Mouse (Mus musculus) stomach, embryonic 16.5 days (tissue): Measurements from ENCODE around the gene Spopl. TPM values are rescaled to one million over a fixed set of nuclear protein-coding genes. Genes with fewer than 3 reads are reported as not detected.
"Not testable (repeated sequence)": the region's sequence is repeated elsewhere in the genome, so short reads cannot be mapped to it uniquely, and the experiment has no call there.

Source experiments
- ATAC-seq: fragments of 200-750 bp; cut with Nextera tagmentation; 2 replicates; pipeline ENCODE4 v1.8.0; 2017; ENCODE audit warnings: moderate number of reproducible peaks, moderate TSS enrichment; ENCODE audit not compliant: insufficient read depth, low FRiP score
- H3K27ac ChIP-seq: fragments of 300-500 bp; sonication (generic); 2 replicates; pipeline ENCODE4 v1.5.1; 2014; ENCODE audit warnings: low read length
- H3K27me3 ChIP-seq: fragments of 300-500 bp; sonication (generic); 2 replicates; pipeline ENCODE4 v1.6.1; 2014; ENCODE audit warnings: low read length, control low read depth, mixed read lengths; ENCODE audit not compliant: control insufficient read depth, insufficient read depth
- H3K36me3 ChIP-seq: fragments of 300-500 bp; sonication (generic); 2 replicates; pipeline ENCODE4 v1.6.1; 2014; ENCODE audit warnings: low read length; ENCODE audit not compliant: control insufficient read depth, insufficient read depth
- H3K4me1 ChIP-seq: fragments of 300-500 bp; sonication (generic); 2 replicates; pipeline ENCODE4 v1.6.1; 2014; ENCODE audit warnings: low read length, control low read depth, mixed read lengths; ENCODE audit not compliant: control insufficient read depth, insufficient read depth
- H3K4me2 ChIP-seq: fragments of 300-500 bp; sonication (generic); 2 replicates; pipeline ENCODE4 v1.6.1; 2014; ENCODE audit warnings: low read depth, low read length, mixed read lengths
- H3K4me3 ChIP-seq: fragments of 300-500 bp; sonication (generic); replicated peaks from 2 replicates; pipeline ENCODE4 v1.5.1; 2014; ENCODE audit warnings: mild to moderate bottlenecking, low read length
- H3K9ac ChIP-seq: fragments of 300-500 bp; sonication (generic); 2 replicates; pipeline ENCODE4 v1.6.1; 2014; ENCODE audit warnings: low read length
- H3K9me3 ChIP-seq: fragments of 300-500 bp; sonication (generic); replicated peaks from 2 replicates; pipeline ENCODE4 v1.6.1; 2016; ENCODE audit warnings: low read length, control low read depth; ENCODE audit not compliant: control insufficient read depth
- WGBS: fragments of 180-500 bp; shearing (Covaris S2); extraction: QIAGEN DNeasy Blood & Tissue Kit; methylation state at CpG from one replicate; pipeline ENCODE4 v1.1.7; 2014; 5-methylcytosine and 5-hydroxymethylcytosine counted together
- polyA plus RNA-seq: library from polyadenylated mRNA; unstranded; fragments of >200 nt; fragmentation: Nextera tagmentation; extraction: Ambion mirVana; gene quantifications from 2 replicates; pipeline ENCODE4 v1.2.1, GENCODE M21; 2015

Spopl gene
- polyA plus RNA-seq: 9.3 and 9.7 TPM in 2 replicates

- H3K4me1 ChIP-seq: peaks cover 6% of the 10 kb centered on the region
- peak within 1 kb of the TSS; percentile 97 for H3K9ac ChIP-seq
- peak within 1 kb of the TSS; percentile 89 for H3K27ac ChIP-seq
- 1% methylated on average over 56 of the region's 58 CpGs for WGBS
- H3K36me3 ChIP-seq: no peaks in the 10 kb centered on the region
- peak within 1 kb of the TSS; percentile 83 for H3K4me2 ChIP-seq
- no peaks in the 10 kb centered on the region for H3K9me3 ChIP-seq
- ATAC-seq: peak; percentile 90
- H3K27me3 ChIP-seq: peaks cover 3% of the 10 kb centered on the region; the same call in 1 of the 2 replicates
- peak within 1 kb of the TSS; percentile 95 for H3K4me3 ChIP-seq
These were observed at the start of gene Spopl for GRCm38 (mm10) chr2:23571302-23572156. Spopl (minus strand) TSS chr2:23572106.

- no peaks in the 10 kb centered on the region for H3K9me3 ChIP-seq
- H3K36me3 ChIP-seq: no peaks in the 10 kb centered on the region
- H3K27me3 ChIP-seq: no peaks in the 10 kb centered on the region
- H3K4me3 ChIP-seq: no peak overlapping the region
- no peaks in the 10 kb centered on the region for H3K4me1 ChIP-seq
- H3K9ac ChIP-seq: no peak overlapping the region
- H3K4me2 ChIP-seq: no peak overlapping the region
- ATAC-seq: no peak
- H3K27ac ChIP-seq: no peak overlapping the region
These were observed 48.2 kb upstream of the Spopl start for GRCm38 (mm10) chr2:23620128-23620527.

GRCm38 (mm10) chr2:23617989-23618388 lies 46.1 kb upstream of the Spopl start:
- Histone ChIP-seq H3K4me3 (no peak overlapping the region), H3K4me1 (no peaks in the 10 kb centered on the region), H3K27me3 (no peaks in the 10 kb centered on the region), H3K9ac (no peak overlapping the region), H3K4me2 (no peak overlapping the region), H3K27ac (no peak overlapping the region), H3K9me3 (no peaks in the 10 kb centered on the region), H3K36me3 (no peaks in the 10 kb centered on the region)
- no peak for ATAC-seq

- H3K36me3 ChIP-seq: no peaks in the 10 kb centered on the region
- no peaks in the 10 kb centered on the region for H3K27me3 ChIP-seq
- no peak overlapping the region for H3K27ac ChIP-seq
- no peaks in the 10 kb centered on the region for H3K9me3 ChIP-seq
- H3K4me2 ChIP-seq: no peak overlapping the region
- H3K9ac ChIP-seq: no peak overlapping the region
- no peaks in the 10 kb centered on the region for H3K4me1 ChIP-seq
- H3K4me3 ChIP-seq: no peak overlapping the region
- no peak for ATAC-seq
These were observed 33.5 kb upstream of the Spopl start for GRCm38 (mm10) chr2:23605391-23605790.

GRCm38 (mm10) chr2:23588769-23589168 lies 16.9 kb upstream of the Spopl start:
- no peak overlapping the region for H3K9ac ChIP-seq
- no peak overlapping the region for H3K27ac ChIP-seq
- H3K4me2 ChIP-seq: no peak overlapping the region
- WGBS: 35% methylated on average over 2 of the region's 2 CpGs
- H3K27me3 ChIP-seq: no peaks in the 10 kb centered on the region
- no peak for ATAC-seq
- H3K4me1 ChIP-seq: no peaks in the 10 kb centered on the region
- H3K9me3 ChIP-seq: no peaks in the 10 kb centered on the region
- H3K36me3 ChIP-seq: no peaks in the 10 kb centered on the region
- no peak overlapping the region for H3K4me3 ChIP-seq

- not testable (repeated sequence) for H3K27ac ChIP-seq
- 14% methylated on average over 4 of the region's 4 CpGs for WGBS
These were observed 239 bp upstream of the Spopl start for GRCm38 (mm10) chr2:23572157-23572532.

GRCm38 (mm10) chr2:23570563-23570962 lies 1.3 kb downstream of the Spopl start:
- no peak for ATAC-seq
- Histone ChIP-seq H3K9ac (no peak overlapping the region), H3K27ac (no peak overlapping the region), H3K9me3 (no peaks in the 10 kb centered on the region), H3K4me1 (peaks cover 6% of the 10 kb centered on the region), H3K4me3 (peak overlapping the region; percentile 95), H3K27me3 (peaks cover 3% of the 10 kb centered on the region; the same call in 1 of the 2 replicates), H3K4me2 (peak overlapping the region; percentile 83), H3K36me3 (no peaks in the 10 kb centered on the region)
- WGBS: 73% methylated on average over 4 of the region's 4 CpGs

More at GRCm38 (mm10) chr2:23572157-23572532, 239 bp upstream of the Spopl start:
- peak overlapping the region; percentile 83; the same call in 1 of the 2 replicates for H3K4me2 ChIP-seq
- not testable (repeated sequence) for H3K9me3 ChIP-seq, ATAC-seq, H3K36me3 ChIP-seq, H3K27me3 ChIP-seq, H3K4me1 ChIP-seq
- peak overlapping the region; percentile 97; the same call in 1 of the 2 replicates for H3K9ac ChIP-seq
- peak overlapping the region; percentile 95 for H3K4me3 ChIP-seq

GRCm38 (mm10) chr2:23568775-23569174 lies 3.1 kb downstream of the Spopl start:
- Histone ChIP-seq H3K27me3 (peaks cover 3% of the 10 kb centered on the region; the same call in 1 of the 2 replicates), H3K9ac (no peak overlapping the region)
- 90% methylated on average over 1 of the region's 1 CpGs for WGBS

GRCm38 (mm10) chr2:23565081-23565801 lies 6.7 kb downstream of the Spopl start:
- Histone ChIP-seq H3K36me3 (no peaks in the 10 kb centered on the region), H3K4me1 (no peaks in the 10 kb centered on the region), H3K27ac (no peak overlapping the region), H3K4me2 (no peak overlapping the region), H3K27me3 (no peaks in the 10 kb centered on the region), H3K9ac (no peak overlapping the region), H3K9me3 (no peaks in the 10 kb centered on the region), H3K4me3 (no peak overlapping the region)
- ATAC-seq: no peak
- WGBS: 72% methylated on average over 2 of the region's 2 CpGs

More at GRCm38 (mm10) chr2:23568775-23569174, 3.1 kb downstream of the Spopl start:
- ATAC-seq: no peak
- Histone ChIP-seq H3K36me3 (no peaks in the 10 kb centered on the region), H3K9me3 (no peaks in the 10 kb centered on the region), H3K4me2 (no peak overlapping the region), H3K4me1 (peaks cover 6% of the 10 kb centered on the region), H3K4me3 (no peak overlapping the region), H3K27ac (no peak overlapping the region)
